Mouse (Mus musculus) G1E (cell line): ENCODE data around the gene Tln2.

Source experiments
- CTCF ChIP-seq: IDR thresholded peaks from 2 replicates; pipeline ENCODE4 v1.5.1; 2012; ENCODE audit warnings: low read depth, low read length, inconsistent platforms, mixed read lengths
- GATA1 ChIP-seq: IDR thresholded peaks from 2 replicates; pipeline ENCODE4 v1.6.1; 2012; ENCODE audit warnings: borderline replicate concordance, low read length, inconsistent platforms, mixed read lengths
- TAL1 ChIP-seq: conservative IDR thresholded peaks from 2 replicates; pipeline ENCODE4 v1.6.1; 2012; ENCODE audit warnings: low read depth, low read length, inconsistent platforms, mixed read lengths

- no peak for TF ChIP-seq CTCF
- TF ChIP-seq GATA1, result no peak
- no peak for TF ChIP-seq TAL1
Observed at GRCm38 (mm10) chr9:67410667-67411066, 148.8 kb downstream of the Tln2 start.
